Mouse (Mus musculus): ENCODE data around the gene Anp32b.

GRCm38 (mm10) chr4:46445237-46445945 is 5.3 kb upstream of the Anp32b start:
- TF ChIP-seq POLR2A (IDR thresholded peaks at IDR 0.05; ENCODE audit: low read depth, low read length) (no peak), CTCF (conservative IDR thresholded peaks at IDR 0.05; ENCODE audit: insufficient read depth, insufficient read length, low read depth, low read length) (no peak)

All from kidney, adult 2 months (tissue).